Mouse (Mus musculus): Measurements from ENCODE around the gene C1qc. TPM values are rescaled to one million over a fixed set of nuclear protein-coding genes. Genes with fewer than 3 reads are reported as not detected.

C1qc gene
- polyA plus RNA-seq, 1 experiment from 2014 or later, result 34.8 TPM

GRCm38 (mm10) chr4:136841056-136841455, 51.8 kb downstream of the C1qc start:
- ATAC-seq (ENCODE audit: insufficient number of reproducible peaks, low FRiP score, low TSS enrichment, low read depth), result no peak
- WGBS, result 12% methylated on average over 5 of the region's 5 CpGs

More at GRCm38 (mm10) chr4:136841056-136841455, 51.8 kb downstream of the C1qc start:
- Histone ChIP-seq H3K27ac (no peak overlapping the region), H3K4me1 (peaks cover 16% of the 10 kb centered on the region), H3K4me3 (no peak overlapping the region), H3K9ac (no peak overlapping the region), H3K27me3 (peaks cover 19% of the 10 kb centered on the region), H3K36me3 (no peaks in the 10 kb centered on the region), H3K9me3 (no peaks in the 10 kb centered on the region), H3K4me2 (no peak overlapping the region)

Other genes starting within 250 kb of the C1qc start
- 7.3 and 11.3 TPM in 2 replicates for gene Ephb2, start 57.1 kb downstream of the C1qc start, polyA plus RNA-seq (2015; fragmentation: Nextera tagmentation; extraction: Ambion mirVana)
- 75.5 and 83.3 TPM in 2 replicates for gene C1qb, start 6.9 kb downstream of the C1qc start, polyA plus RNA-seq (2015; fragmentation: Nextera tagmentation; extraction: Ambion mirVana)
- 46.1 and 53.7 TPM in 2 replicates for gene C1qa, start 5.7 kb upstream of the C1qc start, polyA plus RNA-seq (2015; fragmentation: Nextera tagmentation; extraction: Ambion mirVana)
- 2.2 and 2.5 TPM in 2 replicates for gene Epha8, start 63.8 kb upstream of the C1qc start, polyA plus RNA-seq (2015; fragmentation: Nextera tagmentation; extraction: Ambion mirVana)
- gene Zbtb40, start 155.7 kb upstream of the C1qc start, polyA plus RNA-seq (2015; fragmentation: Nextera tagmentation; extraction: Ambion mirVana), result 3.7 and 3.9 TPM in 2 replicates